Mouse (Mus musculus): Measurements from ENCODE around the gene Foxn2. TPM values are rescaled to one million over a fixed set of nuclear protein-coding genes. Genes with fewer than 3 reads are reported as not detected.
"Not testable (repeated sequence)": the region's sequence is repeated elsewhere in the genome, so short reads cannot be mapped to it uniquely, and the experiment has no call there.

Foxn2 gene
- polyA plus RNA-seq, 1 experiment from 2014 or later, result 13.6 TPM

- no peak for TF ChIP-seq EP300 (IDR thresholded peaks at IDR 0.05)
- TF ChIP-seq CTCF (IDR thresholded peaks at IDR 0.05), result no peak
Measured at GRCm38 (mm10) chr17:88430719-88431118, 9.8 kb upstream of the Foxn2 start.

DNA sequence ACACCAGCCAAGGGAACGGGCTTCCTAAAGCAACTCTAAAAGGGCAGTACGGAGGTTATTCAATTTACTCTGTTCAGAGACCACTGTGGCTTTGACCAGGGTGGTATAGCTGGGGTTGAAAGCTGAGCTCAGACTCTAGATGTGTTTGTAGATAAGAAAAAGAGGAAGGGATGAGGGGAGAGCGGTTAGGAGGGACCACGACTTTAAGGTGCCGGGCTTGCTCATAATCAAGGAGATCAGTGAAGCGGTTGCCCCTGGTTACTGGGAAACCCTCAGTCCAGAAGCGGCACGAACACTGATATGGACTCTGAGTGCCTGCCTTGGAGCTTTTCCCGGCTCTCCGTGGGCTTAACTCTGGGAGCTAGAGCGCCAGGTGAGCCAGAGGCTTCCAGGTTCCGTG lies 9.0 kb upstream of the Foxn2 start:
- Histone ChIP-seq H3K36me3 (ENCODE audit: insufficient read depth, low read length) (no peaks in the 10 kb centered on the region), H3K4me2 (replicated peaks; ENCODE audit: low read depth, low read length) (no peak overlapping the region), H3K27me3 (replicated peaks; ENCODE audit: insufficient read depth, low read length) (no peaks in the 10 kb centered on the region), H3K9me3 (ENCODE audit: low read length) (no peaks in the 10 kb centered on the region), H3K4me1 (ENCODE audit: insufficient read depth, low read depth, low read length) (no peaks in the 10 kb centered on the region), H3K27ac (ENCODE audit: low read length) (no peak overlapping the region), H3K9ac (replicated peaks; ENCODE audit: low read depth) (no peak overlapping the region), H3K4me3 (ENCODE audit: low read depth, low read length) (no peak overlapping the region)
- no peak for TF ChIP-seq EP300 (IDR thresholded peaks at IDR 0.05)
- no peak for TF ChIP-seq CTCF (IDR thresholded peaks at IDR 0.05)
- no peak for DNase-seq (ENCODE audit: low spot score)
- 73% methylated on average over 12 of the region's 12 CpGs for WGBS
- no peak for ATAC-seq

More at GRCm38 (mm10) chr17:88430719-88431118, 9.8 kb upstream of the Foxn2 start:
- Histone ChIP-seq H3K27me3 (replicated peaks; ENCODE audit: insufficient read depth, low read length) (no peaks in the 10 kb centered on the region), H3K4me3 (ENCODE audit: low read depth, low read length) (no peak overlapping the region), H3K4me2 (replicated peaks; ENCODE audit: low read depth, low read length) (no peak overlapping the region), H3K4me1 (ENCODE audit: insufficient read depth, low read depth, low read length) (no peaks in the 10 kb centered on the region), H3K36me3 (ENCODE audit: insufficient read depth, low read length) (no peaks in the 10 kb centered on the region), H3K9me3 (ENCODE audit: low read length) (no peaks in the 10 kb centered on the region), H3K9ac (replicated peaks; ENCODE audit: low read depth) (no peak overlapping the region), H3K27ac (ENCODE audit: low read length) (no peak overlapping the region)
- DNase-seq (ENCODE audit: low spot score) (no peak), ATAC-seq (no peak)
- WGBS, result 71% methylated on average over 2 of the region's 2 CpGs

GRCm38 (mm10) chr17:88431987-88432386 lies 8.5 kb upstream of the Foxn2 start:
- Histone ChIP-seq H3K27me3 (replicated peaks; ENCODE audit: insufficient read depth, low read length) (no peaks in the 10 kb centered on the region), H3K9me3 (ENCODE audit: low read length) (no peaks in the 10 kb centered on the region), H3K4me1 (ENCODE audit: insufficient read depth, low read depth, low read length) (no peaks in the 10 kb centered on the region), H3K36me3 (ENCODE audit: insufficient read depth, low read length) (no peaks in the 10 kb centered on the region), H3K27ac (ENCODE audit: low read length) (no peak overlapping the region), H3K4me3 (ENCODE audit: low read depth, low read length) (no peak overlapping the region), H3K9ac (replicated peaks; ENCODE audit: low read depth) (no peak overlapping the region), H3K4me2 (replicated peaks; ENCODE audit: low read depth, low read length) (no peak overlapping the region)
- TF ChIP-seq EP300 (IDR thresholded peaks at IDR 0.05), result no peak
- TF ChIP-seq CTCF (IDR thresholded peaks at IDR 0.05), result no peak
- WGBS, result 83% methylated on average over 10 of the region's 10 CpGs
- no peak for DNase-seq (ENCODE audit: low spot score)
- ATAC-seq, result no peak

- ATAC-seq (no peak), DNase-seq (ENCODE audit: low spot score) (no peak)
- no peaks in the 10 kb centered on the region for H3K4me1 ChIP-seq (ENCODE audit: insufficient read depth, low read depth, low read length)
- no peaks in the 10 kb centered on the region for H3K36me3 ChIP-seq (ENCODE audit: insufficient read depth, low read length)
- H3K27ac ChIP-seq (ENCODE audit: low read length), result no peak overlapping the region
- WGBS, result 60% methylated on average over 10 of the region's 10 CpGs
- no peaks in the 10 kb centered on the region for H3K9me3 ChIP-seq (ENCODE audit: low read length)
- H3K9ac ChIP-seq (replicated peaks; ENCODE audit: low read depth), result no peak overlapping the region
- TF ChIP-seq EP300 (IDR thresholded peaks at IDR 0.05), result no peak
- no peak for TF ChIP-seq CTCF (IDR thresholded peaks at IDR 0.05)
- no peak overlapping the region for H3K4me2 ChIP-seq (replicated peaks; ENCODE audit: low read depth, low read length)
- H3K27me3 ChIP-seq (replicated peaks; ENCODE audit: insufficient read depth, low read length), result no peaks in the 10 kb centered on the region
- no peak overlapping the region for H3K4me3 ChIP-seq (ENCODE audit: low read depth, low read length)
Measured at GRCm38 (mm10) chr17:88435322-88435721, 5.2 kb upstream of the Foxn2 start.

GRCm38 (mm10) chr17:88436284-88436683 lies 4.2 kb upstream of the Foxn2 start:
- H3K9ac ChIP-seq (replicated peaks; ENCODE audit: low read depth), result no peak overlapping the region
- no peak overlapping the region for H3K4me2 ChIP-seq (replicated peaks; ENCODE audit: low read depth, low read length)
- 88% methylated on average over 4 of the region's 4 CpGs for WGBS
- no peaks in the 10 kb centered on the region for H3K27me3 ChIP-seq (replicated peaks; ENCODE audit: insufficient read depth, low read length)
- DNase-seq (ENCODE audit: low spot score) (no peak), ATAC-seq (no peak)
- no peaks in the 10 kb centered on the region for H3K9me3 ChIP-seq (ENCODE audit: low read length)
- no peak overlapping the region for H3K27ac ChIP-seq (ENCODE audit: low read length)
- TF ChIP-seq EP300 (IDR thresholded peaks at IDR 0.05), result no peak
- no peak for TF ChIP-seq CTCF (IDR thresholded peaks at IDR 0.05)
- no peak overlapping the region for H3K4me3 ChIP-seq (ENCODE audit: low read depth, low read length)
- H3K4me1 ChIP-seq (ENCODE audit: insufficient read depth, low read depth, low read length), result no peaks in the 10 kb centered on the region
- no peaks in the 10 kb centered on the region for H3K36me3 ChIP-seq (ENCODE audit: insufficient read depth, low read length)

DNA sequence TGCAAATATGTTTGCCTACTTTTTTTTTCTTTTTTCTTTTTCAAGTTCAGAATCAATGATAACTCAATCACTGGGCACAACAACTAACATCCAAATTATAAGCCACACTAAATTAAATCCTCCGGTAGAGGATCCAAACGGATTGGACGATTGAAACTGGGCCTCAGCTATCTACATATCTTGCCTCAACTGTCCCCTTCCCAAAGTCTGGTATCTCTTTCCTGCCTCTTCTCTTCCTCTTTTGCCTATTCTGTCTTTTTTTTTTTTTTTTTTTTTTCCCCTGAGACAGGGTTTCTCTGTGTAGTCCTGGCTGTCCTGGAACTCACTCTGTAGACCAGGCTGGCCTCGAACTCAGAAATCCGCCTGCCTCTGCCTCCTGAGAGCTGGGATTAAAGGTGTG lies 3.8 kb upstream of the Foxn2 start:
- H3K4me3 ChIP-seq (ENCODE audit: low read depth, low read length); H3K27ac ChIP-seq (ENCODE audit: low read length); H3K9ac ChIP-seq (replicated peaks; ENCODE audit: low read depth); H3K9me3 ChIP-seq (ENCODE audit: low read length); H3K4me1 ChIP-seq (ENCODE audit: insufficient read depth, low read depth, low read length); H3K27me3 ChIP-seq (replicated peaks; ENCODE audit: insufficient read depth, low read length); ATAC-seq; DNase-seq (ENCODE audit: low spot score); H3K36me3 ChIP-seq (ENCODE audit: insufficient read depth, low read length); H3K4me2 ChIP-seq (replicated peaks; ENCODE audit: low read depth, low read length): not testable (repeated sequence)
- 97% methylated on average over 5 of the region's 5 CpGs for WGBS

DNA sequence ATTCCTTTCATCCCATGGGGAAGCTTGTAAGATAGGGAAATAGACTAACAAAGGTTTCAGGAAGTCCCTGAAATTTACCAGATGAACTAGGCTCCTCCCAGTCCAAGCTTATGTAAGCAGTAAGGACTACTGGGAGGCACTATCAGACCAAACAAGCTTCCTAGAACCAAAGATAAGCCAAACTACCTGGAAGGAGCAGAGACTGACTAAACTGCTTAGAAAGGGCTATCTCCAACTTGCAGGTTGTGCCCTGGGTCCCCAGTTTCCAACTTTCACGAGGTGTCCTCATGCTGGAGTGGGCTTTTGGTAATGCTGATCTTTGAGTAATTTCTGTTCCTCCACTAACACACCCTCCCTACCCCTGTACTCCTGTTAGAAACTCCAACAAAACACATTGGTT lies 3.1 kb upstream of the Foxn2 start:
- Histone ChIP-seq H3K4me3 (ENCODE audit: low read depth, low read length) (no peak overlapping the region), H3K9me3 (ENCODE audit: low read length) (no peaks in the 10 kb centered on the region), H3K36me3 (ENCODE audit: insufficient read depth, low read length) (no peaks in the 10 kb centered on the region), H3K27me3 (replicated peaks; ENCODE audit: insufficient read depth, low read length) (no peaks in the 10 kb centered on the region), H3K4me2 (replicated peaks; ENCODE audit: low read depth, low read length) (no peak overlapping the region), H3K4me1 (ENCODE audit: insufficient read depth, low read depth, low read length) (no peaks in the 10 kb centered on the region), H3K9ac (replicated peaks; ENCODE audit: low read depth) (no peak overlapping the region), H3K27ac (ENCODE audit: low read length) (no peak overlapping the region)
- WGBS, result 83% methylated on average over 1 of the region's 1 CpGs
- TF ChIP-seq CTCF (IDR thresholded peaks at IDR 0.05) (no peak), EP300 (IDR thresholded peaks at IDR 0.05) (no peak)
- ATAC-seq, result no peak
- no peak for DNase-seq (ENCODE audit: low spot score)
